Mouse (Mus musculus) spleen, postnatal 4 days (tissue): Measurements from ENCODE around the gene Ppp1r9a.

Experiments used
- DNase-seq, 2 experiments: peaks; one replicate each; pipeline ENCODE4 v3.0.0; 2022; ENCODE audit warnings: low spot score in 2 of 2

Ppp1r9a gene

GRCm38 (mm10) chr6:5006283-5006946, 103.7 kb downstream of the Ppp1r9a start:
- DNase-seq = no peak

- no peak for DNase-seq
These were observed 105.4 kb downstream of the Ppp1r9a start for GRCm38 (mm10) chr6:5008166-5008565.

- no peak for DNase-seq
These were observed 105.9 kb downstream of the Ppp1r9a start for GRCm38 (mm10) chr6:5008603-5009002.

- DNase-seq = no peak
These were observed 108.1 kb downstream of the Ppp1r9a start for GRCm38 (mm10) chr6:5010553-5011416.

- no peak for DNase-seq
These were observed 110.1 kb downstream of the Ppp1r9a start for GRCm38 (mm10) chr6:5012794-5013193.

- no peak for DNase-seq
These were observed 111.8 kb downstream of the Ppp1r9a start for GRCm38 (mm10) chr6:5014567-5014966.

- no peak for DNase-seq
These were observed 112.5 kb downstream of the Ppp1r9a start for GRCm38 (mm10) chr6:5015173-5015572.

- no peak for DNase-seq
These were observed 115.3 kb downstream of the Ppp1r9a start for GRCm38 (mm10) chr6:5017945-5018511.

- DNase-seq = no peak
These were observed 116.5 kb downstream of the Ppp1r9a start for GRCm38 (mm10) chr6:5019208-5019607.

GRCm38 (mm10) chr6:5019969-5020368, 117.3 kb downstream of the Ppp1r9a start:
- no peak for DNase-seq

- no peak for DNase-seq
These were observed 117.8 kb downstream of the Ppp1r9a start for GRCm38 (mm10) chr6:5020510-5020909.

GRCm38 (mm10) chr6:5022677-5023076, 120.0 kb downstream of the Ppp1r9a start:
- DNase-seq = no peak

- no peak for DNase-seq
These were observed 122.2 kb downstream of the Ppp1r9a start for GRCm38 (mm10) chr6:5024893-5025292.

GRCm38 (mm10) chr6:5026772-5027171, 124.1 kb downstream of the Ppp1r9a start:
- DNase-seq = no peak

GRCm38 (mm10) chr6:5027213-5027612, 124.5 kb downstream of the Ppp1r9a start:
- no peak for DNase-seq

- no peak for DNase-seq
These were observed 125.1 kb downstream of the Ppp1r9a start for GRCm38 (mm10) chr6:5027801-5028200.

- no peak for DNase-seq
These were observed 126.6 kb downstream of the Ppp1r9a start for GRCm38 (mm10) chr6:5029205-5029927.

- no peak for DNase-seq
These were observed 127.2 kb downstream of the Ppp1r9a start for GRCm38 (mm10) chr6:5029956-5030355.

GRCm38 (mm10) chr6:5032986-5033633, 130.4 kb downstream of the Ppp1r9a start:
- no peak for DNase-seq

GRCm38 (mm10) chr6:5037225-5037624, 134.5 kb downstream of the Ppp1r9a start:
- DNase-seq = no peak

GRCm38 (mm10) chr6:5038140-5038749, 135.5 kb downstream of the Ppp1r9a start:
- no peak for DNase-seq
